Mouse (Mus musculus): ENCODE measurements at regions not wholly inside any gene's neighbourhood (a gene's known extent, or its start where the extent isn't known, plus 50 kb on each side); places are given as distances from the start of the nearest gene placed in this dataset.

GRCm38 (mm10) chr1:41243000-41243399, 437.6 kb downstream of the Tmem182 start:
- intact Hi-C loops (cut with DNase I): no loop called here

DNA sequence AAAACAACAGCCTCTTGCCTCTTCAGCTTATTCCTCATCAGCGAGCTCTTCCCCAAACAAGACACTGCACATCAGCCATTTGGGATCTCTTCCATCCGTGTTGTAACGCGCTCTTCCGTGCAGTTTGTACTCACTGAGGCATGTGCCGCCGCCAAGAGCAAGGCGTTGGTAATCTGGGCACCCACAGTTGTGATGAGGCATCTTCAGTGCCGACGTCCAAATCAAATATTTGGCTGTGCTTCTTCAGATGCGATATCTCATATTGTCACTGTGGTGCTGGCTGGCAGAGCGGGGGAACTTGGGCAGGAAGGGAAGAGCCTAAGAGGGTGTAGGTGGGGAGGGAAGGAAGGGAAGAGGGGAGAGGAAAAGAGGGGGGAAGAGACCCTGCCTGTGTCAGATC, 439.2 kb downstream of the Tmem182 start:
- intact Hi-C loops (cut with DNase I): no loop called here

GRCm38 (mm10) chr1:41264214-41264613, 458.8 kb downstream of the Tmem182 start:
- intact Hi-C loops (cut with DNase I): loop anchor here (10.0 kb wide), 1 partner anchor 971 kb away; no protein-coding TSS in a partner anchor

DNA sequence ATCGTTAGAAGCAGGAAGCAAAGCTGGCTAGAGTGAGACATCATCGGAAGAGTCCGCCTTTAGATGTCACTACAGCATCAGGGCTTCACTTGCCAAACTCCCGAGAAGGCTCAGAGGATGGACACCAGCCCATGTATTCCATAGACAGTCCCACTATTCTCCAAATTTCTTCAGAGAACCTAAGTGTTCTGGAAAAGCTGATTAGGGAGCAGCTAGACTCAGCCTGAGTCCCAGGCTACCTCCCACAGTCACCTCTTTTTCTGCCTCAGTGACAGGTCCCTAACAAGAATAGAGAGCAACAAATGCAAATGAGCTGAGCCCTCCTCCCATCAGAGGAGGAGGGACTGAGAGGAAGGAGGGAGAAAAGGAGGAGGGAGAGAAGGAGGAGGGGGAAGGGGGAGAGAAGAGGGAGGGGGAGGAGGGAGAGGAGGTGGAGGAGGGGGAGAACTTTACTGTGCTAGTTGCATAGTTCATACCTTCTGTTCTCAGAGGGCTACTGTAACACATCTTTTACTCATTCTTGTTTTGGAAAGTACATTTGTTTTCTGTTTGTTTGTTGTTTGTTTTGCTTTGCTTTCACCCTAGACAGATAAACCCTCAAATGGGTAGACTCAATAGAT, 465.8 kb downstream of the Tmem182 start:
- intact Hi-C loops (cut with DNase I): no loop called here

DNA sequence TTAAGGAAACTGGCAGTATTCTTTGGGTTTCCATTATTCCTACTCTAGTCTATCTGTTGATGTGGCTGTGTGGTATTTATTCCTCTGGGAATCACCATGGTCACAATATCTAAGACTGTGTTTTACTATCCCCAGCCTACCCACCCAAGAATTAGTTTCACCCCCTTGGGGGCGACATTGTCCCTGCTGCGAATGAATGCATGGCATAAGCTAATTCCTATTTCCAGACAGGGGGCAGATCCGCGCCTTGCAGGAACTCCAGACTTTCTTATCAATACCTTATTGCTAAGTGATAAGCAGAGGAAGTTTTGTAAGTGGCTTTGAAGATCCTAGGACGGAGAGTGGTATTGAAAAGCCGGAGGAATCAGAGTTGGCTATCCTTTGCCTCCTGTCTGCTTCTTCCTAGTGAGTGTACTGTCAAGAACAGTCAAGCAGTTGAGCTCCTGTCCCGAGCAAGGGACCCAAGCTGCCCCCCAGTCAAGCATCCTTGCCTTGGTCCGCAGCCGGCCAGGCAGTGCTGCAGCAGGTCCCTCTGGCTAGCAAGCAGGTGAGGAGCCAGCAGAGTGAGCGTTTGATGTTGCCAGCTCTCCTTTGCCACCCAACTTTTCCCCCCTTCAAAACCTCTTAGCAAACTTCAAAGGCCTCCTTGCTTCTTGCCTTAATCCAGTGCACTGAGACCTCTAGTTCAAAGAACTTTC, 469.3 kb downstream of the Tmem182 start:
- intact Hi-C loops (cut with DNase I): no loop called here

DNA sequence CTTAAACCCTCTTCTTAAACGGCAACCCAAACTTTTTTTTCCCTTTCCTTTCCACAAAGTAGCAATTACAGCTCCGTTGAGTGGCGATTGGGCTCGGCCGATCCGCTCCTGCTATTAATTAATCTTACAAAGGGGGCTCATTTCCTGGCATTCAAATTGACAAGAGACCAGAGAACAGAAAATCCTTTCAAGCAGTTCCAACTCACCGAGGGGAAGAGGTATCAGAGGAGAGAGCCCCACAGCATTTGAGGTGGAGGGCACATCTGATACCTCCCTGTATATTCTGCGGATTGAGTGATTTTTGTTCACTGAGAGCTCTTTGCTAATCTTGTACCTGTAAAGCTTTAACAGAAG, 469.8 kb downstream of the Tmem182 start:
- intact Hi-C loops (cut with DNase I): no loop called here

DNA sequence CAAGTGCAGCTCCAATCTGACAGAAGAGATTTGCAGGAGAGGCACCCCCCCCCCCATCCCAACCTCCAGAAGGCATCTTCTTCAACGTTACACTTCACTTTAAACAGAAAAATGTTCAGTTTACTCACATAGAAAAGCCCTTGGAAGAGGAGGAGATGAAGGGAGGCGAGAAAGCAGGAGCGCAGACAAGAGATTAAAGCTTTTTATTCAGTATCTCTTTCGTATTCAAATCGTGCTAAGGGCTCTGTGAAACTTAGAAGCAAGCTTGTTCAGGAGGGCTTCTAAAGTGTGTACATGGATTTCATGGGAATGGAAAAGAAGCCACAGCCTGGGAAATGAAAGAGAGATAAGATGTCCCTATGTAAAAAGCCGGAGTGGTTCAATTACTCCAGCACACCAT, 470.2 kb downstream of the Tmem182 start:
- intact Hi-C loops (cut with DNase I): no loop called here

DNA sequence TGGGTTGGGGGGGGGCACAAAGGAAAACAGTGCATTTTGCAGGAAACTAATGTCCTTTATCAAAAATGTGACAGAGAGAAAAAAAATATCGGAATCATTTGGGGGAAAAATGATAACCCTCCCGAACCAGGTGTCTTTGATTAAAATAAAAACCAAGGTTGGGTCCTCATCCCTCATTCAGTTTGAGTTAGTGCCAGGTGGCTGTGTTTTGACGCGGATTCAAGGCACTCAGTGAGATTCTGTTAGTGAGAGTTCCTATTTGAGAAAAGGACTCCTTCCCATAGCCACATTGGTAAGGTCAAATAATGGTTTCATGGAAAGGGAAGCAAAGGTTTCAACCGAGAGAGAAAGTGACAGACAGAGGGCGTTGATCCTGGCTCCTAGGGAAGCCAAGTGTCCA, 470.9 kb downstream of the Tmem182 start:
- intact Hi-C loops (cut with DNase I): no loop called here

DNA sequence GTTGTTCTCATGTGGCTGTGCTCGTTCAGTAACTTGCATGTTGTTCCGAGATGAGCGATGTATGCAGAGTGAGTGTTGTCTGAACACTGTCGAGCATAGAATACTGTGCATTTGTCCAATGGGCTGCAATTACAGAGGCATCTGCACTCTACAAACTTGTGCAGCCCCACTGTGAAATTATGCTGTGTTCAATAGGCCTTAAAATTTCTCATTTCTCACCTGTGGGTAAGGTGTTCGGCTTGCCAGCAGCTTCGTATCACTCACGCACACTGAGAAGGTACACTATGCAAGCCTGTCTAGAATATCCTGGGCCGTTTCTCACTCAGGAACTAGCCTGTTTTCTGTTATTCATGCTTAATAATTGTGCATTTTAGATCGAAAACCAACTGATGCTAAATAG, 479.8 kb downstream of the Tmem182 start:
- intact Hi-C loops (cut with DNase I): no loop called here

DNA sequence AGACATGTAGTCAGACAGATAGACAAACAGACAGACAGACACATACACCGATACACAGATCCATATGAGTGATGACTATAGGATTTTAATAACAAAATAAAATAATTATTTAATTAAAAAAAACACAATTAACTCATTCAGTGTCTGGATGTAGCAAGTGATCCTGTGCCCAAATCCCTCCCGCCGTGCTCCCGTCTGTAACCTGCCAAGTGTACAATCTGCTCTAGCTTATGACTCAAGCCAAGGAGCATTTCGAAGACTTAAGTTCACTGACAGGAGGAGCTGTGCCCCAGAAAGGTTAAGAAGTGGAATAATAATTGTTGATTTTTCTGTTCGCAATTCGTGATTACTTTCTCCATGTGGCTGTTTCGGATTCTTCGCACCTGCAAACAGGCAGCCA, 480.8 kb downstream of the Tmem182 start:
- intact Hi-C loops (cut with DNase I): no loop called here

DNA sequence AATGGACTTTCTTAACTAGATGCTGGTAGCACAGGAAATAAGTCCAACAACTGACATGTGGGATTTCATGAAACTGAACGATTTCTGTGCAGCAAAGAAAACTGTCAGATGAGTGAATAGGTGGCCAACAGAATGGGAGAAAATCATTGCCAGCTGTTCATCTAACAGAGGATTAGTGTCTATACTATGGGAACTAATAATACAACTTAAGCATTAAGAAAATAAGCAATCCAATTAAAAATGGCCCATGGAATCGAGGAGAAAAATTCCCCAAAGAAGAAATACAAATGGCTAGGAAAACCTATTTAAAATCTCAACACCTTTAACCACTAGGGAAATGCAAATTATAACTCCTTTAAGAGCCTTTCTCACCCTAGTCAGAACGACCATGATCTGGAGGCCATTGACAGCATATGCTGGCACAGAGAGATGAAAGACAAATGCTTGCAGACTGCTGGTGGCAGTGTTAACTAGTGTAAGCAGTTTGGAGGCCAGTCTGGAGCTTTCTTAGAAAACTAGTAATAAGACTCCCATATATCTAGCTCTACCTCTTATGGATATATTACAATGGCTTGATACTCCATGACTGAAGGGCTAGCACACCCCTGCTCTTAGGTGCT, 521.6 kb downstream of the Tmem182 start:
- intact Hi-C loops (cut with DNase I): no loop called here

- intact Hi-C loops (cut with DNase I): no loop called here
Observed at GRCm38 (mm10) chr1:41349798-41350758, 544.7 kb downstream of the Tmem182 start.

DNA sequence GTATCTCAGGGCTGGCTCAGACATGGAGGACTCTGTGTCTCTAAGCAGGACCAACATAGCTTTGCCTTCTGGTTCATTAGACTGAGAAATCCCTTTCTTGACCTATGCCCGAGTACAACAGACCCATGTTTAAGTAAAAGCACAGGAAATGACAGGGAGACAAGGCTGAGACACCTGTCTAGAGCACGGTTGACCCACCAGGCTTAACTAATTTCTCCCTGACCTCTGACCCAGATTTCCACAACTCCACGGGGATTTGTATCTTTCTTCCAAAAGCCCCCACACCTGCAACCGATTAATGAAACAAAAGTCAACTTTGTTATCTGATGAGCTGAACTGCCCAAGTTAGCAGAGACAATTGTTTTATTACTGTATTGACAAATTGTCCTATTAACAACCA, 553.7 kb downstream of the Tmem182 start:
- intact Hi-C loops (cut with DNase I): no loop called here

DNA sequence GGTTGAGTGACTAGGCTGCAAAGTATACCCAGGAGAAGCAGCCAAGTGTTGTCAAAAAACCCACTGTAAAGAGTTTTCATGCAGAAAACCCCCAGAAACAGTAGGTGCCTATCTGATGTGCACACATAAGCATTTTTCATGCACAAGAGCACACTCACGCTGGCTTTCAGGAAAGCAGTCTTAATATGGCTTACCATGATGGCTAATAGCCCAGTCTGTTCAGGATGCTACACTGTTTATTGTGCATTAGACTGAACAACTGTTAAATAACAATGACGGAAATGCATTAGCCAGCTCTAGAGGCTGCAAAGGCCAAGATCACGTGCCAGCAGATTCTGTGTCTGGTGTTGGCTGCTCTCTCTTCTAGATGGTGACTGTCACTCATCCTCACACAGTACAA, 556.1 kb downstream of the Tmem182 start:
- intact Hi-C loops (cut with DNase I): no loop called here

GRCm38 (mm10) chr1:41380013-41380412, 574.6 kb downstream of the Tmem182 start:
- intact Hi-C loops (cut with DNase I): no loop called here

DNA sequence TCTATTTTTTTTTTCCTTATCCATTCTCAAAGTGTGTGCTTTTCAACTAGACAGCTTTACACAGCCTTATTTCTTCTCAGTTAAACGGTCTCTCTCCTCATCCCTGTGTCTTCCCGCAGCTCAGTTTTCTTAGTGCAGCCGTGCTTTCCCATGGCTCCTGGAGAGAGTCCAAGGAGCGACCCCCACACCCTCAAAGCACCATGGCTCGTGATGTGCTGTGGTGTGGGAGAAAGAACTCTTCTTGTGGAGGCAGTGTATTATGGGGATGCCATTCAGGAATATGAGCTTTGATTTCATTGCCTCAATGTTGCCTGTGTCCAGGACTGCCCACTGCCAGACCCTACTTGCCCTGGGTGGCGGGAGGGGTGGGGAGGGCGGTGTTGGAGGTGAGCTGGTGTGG, 576.1 kb downstream of the Tmem182 start:
- intact Hi-C loops (cut with DNase I): no loop called here

DNA sequence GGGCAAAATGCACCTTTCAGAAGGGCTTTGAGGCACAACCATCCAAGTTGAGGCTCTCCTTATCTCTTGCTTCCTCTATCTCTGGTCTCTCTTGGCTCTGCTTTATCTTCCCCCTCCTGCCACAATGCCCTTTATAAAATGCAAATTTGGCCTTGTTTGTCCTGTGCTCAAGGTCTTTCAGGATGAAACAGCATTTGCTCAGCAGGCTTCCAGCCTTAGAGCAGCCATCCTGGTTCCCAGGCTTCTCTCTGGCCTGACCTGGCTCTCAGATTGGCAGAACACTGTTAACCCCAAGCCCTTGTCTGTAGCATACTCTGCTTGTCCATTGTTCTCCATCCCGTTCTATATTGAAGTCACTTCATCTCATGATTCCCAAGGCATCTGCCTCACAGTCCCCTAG, 579.3 kb downstream of the Tmem182 start:
- intact Hi-C loops (cut with DNase I): no loop called here

- intact Hi-C loops (cut with DNase I): no loop called here
Observed at GRCm38 (mm10) chr1:41386435-41386834, 581.0 kb downstream of the Tmem182 start.

- intact Hi-C loops (cut with DNase I): no loop called here
Observed at GRCm38 (mm10) chr1:41390102-41390884, 584.9 kb downstream of the Tmem182 start.

DNA sequence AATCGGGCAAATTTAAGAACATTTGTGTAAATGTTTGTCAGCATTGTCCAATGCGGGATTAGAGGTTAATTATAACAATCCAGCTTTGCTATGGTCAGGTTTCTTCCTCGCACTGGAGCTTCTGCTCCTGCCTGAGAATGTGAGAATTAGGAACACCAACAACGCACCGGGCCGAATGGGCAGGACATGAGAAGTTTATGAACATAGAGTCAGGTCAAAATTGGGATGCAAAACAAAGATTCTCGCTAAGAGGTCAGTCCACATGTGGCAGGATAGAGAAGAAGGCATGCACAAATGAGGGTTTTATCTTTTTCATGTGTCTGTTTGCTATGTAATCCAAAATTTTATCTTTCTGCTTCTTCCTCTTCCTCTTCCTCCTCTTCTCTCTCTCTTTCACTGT, 585.7 kb downstream of the Tmem182 start:
- intact Hi-C loops (cut with DNase I): no loop called here

DNA sequence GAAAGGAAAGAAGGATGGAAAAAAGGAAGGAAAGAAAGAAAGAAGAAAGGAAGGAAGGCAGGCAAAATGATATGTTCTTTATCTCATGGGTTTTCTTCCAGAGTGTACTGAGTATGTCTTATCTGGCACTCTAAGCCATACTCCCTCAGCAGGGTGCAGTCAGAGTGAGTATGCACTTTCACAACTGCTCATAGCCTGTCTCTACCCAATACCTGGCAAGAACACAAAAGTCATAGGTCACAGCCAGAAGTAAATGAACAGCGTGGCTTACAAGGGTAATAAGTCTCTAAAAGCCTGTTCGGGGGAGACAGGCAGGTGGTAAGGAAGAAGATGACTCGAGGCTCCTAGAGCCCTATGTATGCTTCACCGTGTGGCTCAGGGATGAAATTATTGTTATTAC, 587.9 kb downstream of the Tmem182 start:
- intact Hi-C loops (cut with DNase I): no loop called here
